Mouse (Mus musculus): Measurements from ENCODE around the gene Hsd17b6.

DNA sequence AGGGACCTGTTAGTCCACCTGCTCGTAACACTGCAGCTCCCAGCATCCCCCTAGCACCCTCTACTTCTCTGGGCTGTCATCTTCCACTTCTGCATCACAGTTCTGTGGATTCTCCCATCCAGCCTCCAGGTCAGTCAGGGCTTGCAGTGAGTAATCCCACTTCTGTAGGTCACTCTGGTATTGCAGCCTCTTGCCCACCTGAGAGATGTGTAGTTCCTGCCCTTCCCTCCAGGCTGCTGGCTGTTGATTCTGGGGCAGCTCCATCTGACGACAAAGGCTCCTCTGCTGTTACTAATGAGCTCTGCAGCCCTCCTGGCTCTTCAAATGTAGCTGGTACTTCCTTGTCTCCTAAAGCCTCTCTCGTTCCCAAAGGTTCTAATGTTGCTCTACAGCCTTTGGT lies 32.4 kb upstream of the Hsd17b6 start:
- TF ChIP-seq POLR2AphosphoS2 (IDR thresholded peaks at IDR 0.05; ENCODE audit: low read depth, low read length) = no peak
- no peak for TF ChIP-seq IRF4 (IDR thresholded peaks at IDR 0.05; ENCODE audit: low read depth, low read length)
- no peak for TF ChIP-seq E2F4 (IDR thresholded peaks at IDR 0.05; ENCODE audit: insufficient replicate concordance, low read depth, low read length)
- no peak for TF ChIP-seq BHLHE40 (IDR thresholded peaks at IDR 0.05; ENCODE audit: low read depth, low read length)
- TF ChIP-seq MAX (IDR thresholded peaks at IDR 0.05; ENCODE audit: low read length) = no peak
- TF ChIP-seq ELF1 (IDR thresholded peaks at IDR 0.05; ENCODE audit: low read depth, low read length) = no peak
- TF ChIP-seq CTCF (conservative IDR thresholded peaks at IDR 0.05 in 1 of 2, IDR thresholded peaks at IDR 0.05 in 1 of 2; ENCODE audit: low read depth in 2 of 2, low read length in 2 of 2) = no peak
- TF ChIP-seq NELFE (IDR thresholded peaks at IDR 0.05; ENCODE audit: low read depth, low read length) = no peak
- TF ChIP-seq POLR2A (IDR thresholded peaks at IDR 0.05; ENCODE audit: low read depth, low read length) = no peak
- no peak for TF ChIP-seq ZNF384 (IDR thresholded peaks at IDR 0.05; ENCODE audit: low read depth, low read length)

Data from CH12.LX (cell line).